Mouse (Mus musculus): ENCODE results near the gene Pdp2. TPM values are rescaled to one million over a fixed set of nuclear protein-coding genes. Genes with fewer than 3 reads are reported as not detected.
A peak's percentile ranks its signal among the peaks of the same experiment; 100 is the strongest.
"Not testable (repeated sequence)": the region's sequence is repeated elsewhere in the genome, so short reads cannot be mapped to it uniquely, and the experiment has no call there.

Pdp2 gene
- total RNA-seq, 1 experiment, result 13.5 TPM

DNA sequence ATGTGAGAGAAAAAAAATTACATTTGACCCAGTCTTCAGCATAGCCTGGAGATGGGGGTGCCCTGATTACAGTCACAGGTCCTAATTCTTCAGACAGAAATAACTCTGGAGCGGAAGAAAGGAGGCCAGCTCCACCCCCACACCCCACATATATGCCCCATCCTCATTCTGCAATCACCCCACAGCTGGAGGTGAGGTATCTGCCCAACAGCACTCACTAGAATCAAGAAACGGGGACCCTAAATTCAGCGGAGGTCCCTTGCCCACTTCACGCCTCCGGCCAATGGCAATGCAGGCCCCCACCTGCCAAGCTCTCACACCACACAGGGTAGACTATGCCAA lies 25.8 kb upstream of the Pdp2 start:
- H3K4me1 ChIP-seq (ENCODE audit: control insufficient read depth in 2 of 2, insufficient read depth in 2 of 2, low read length in 2 of 2, poor library complexity in 1 of 2), result no peaks in the 10 kb centered on the region
- H3K9ac ChIP-seq (ENCODE audit: insufficient read depth, low read depth, low read length, poor library complexity, severe bottlenecking), result no peak overlapping the region
- no peak overlapping the region for H3K27ac ChIP-seq (ENCODE audit: insufficient read depth, low read depth, low read length, poor library complexity, severe bottlenecking)
- H3K36me3 ChIP-seq (ENCODE audit: control insufficient read depth, insufficient read depth, low read length, poor library complexity, severe bottlenecking), result no peaks in the 10 kb centered on the region
- no peak for TF ChIP-seq MAFK (IDR thresholded peaks at IDR 0.05; ENCODE audit: insufficient read depth, low read depth, low read length)
- TF ChIP-seq ZC3H11A (IDR thresholded peaks at IDR 0.05; ENCODE audit: borderline replicate concordance, low read depth, low read length), result no peak
- TF ChIP-seq CHD2 (IDR thresholded peaks at IDR 0.05; ENCODE audit: low read depth, low read length), result no peak
- no peaks in the 10 kb centered on the region for H3K9me3 ChIP-seq (ENCODE audit: control insufficient read depth, insufficient read depth, low read depth, low read length)
- no peak for DNase-seq (ENCODE audit: low read depth, low spot score)
- in situ Hi-C loops (cut with MboI; ENCODE audit: low sequenced_read_pairs in 2 of 2, unreplicated experiment in 2 of 2), result no loop called here
- H3K4me3 ChIP-seq (ENCODE audit: insufficient read depth in 1 of 2, low read depth in 1 of 2, low read length in 2 of 2, poor library complexity in 1 of 2, severe bottlenecking in 1 of 2), result no peak overlapping the region

DNA sequence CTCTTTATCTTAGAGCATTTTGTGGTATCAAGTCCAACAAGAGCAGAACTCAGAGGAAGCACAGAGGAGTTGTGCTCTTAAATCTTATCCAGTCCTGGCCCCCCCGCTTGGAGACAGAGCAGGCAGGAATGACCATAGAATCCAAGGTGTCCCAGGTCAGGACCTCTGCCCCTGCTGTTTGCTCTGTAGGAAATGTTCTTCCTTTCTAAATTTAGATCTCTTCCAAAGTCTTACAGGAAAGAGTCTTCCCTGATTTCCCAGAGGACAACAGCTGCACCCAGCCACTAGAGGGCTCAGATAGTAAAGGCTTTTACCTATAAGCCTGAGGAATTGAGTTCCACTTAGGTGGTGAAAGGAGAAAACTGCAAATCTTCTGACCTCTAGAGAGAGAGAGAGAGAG lies 21.7 kb upstream of the Pdp2 start:
- Histone ChIP-seq H3K4me1 (ENCODE audit: control insufficient read depth in 2 of 2, insufficient read depth in 2 of 2, low read length in 2 of 2, poor library complexity in 1 of 2) (peaks cover 0 to 3% of the 10 kb centered on the region in 2 experiments; a peak in 1 of 4 replicates), H3K27ac (ENCODE audit: insufficient read depth, low read depth, low read length, poor library complexity, severe bottlenecking) (no peak overlapping the region), H3K36me3 (ENCODE audit: control insufficient read depth, insufficient read depth, low read length, poor library complexity, severe bottlenecking) (no peaks in the 10 kb centered on the region), H3K4me3 (ENCODE audit: insufficient read depth in 1 of 2, low read depth in 1 of 2, low read length in 2 of 2, poor library complexity in 1 of 2, severe bottlenecking in 1 of 2) (no peak overlapping the region), H3K9ac (ENCODE audit: insufficient read depth, low read depth, low read length, poor library complexity, severe bottlenecking) (no peak overlapping the region), H3K9me3 (ENCODE audit: control insufficient read depth, insufficient read depth, low read depth, low read length) (no peaks in the 10 kb centered on the region)
- DNase-seq (ENCODE audit: low read depth, low spot score), result no peak
- no peak for TF ChIP-seq CHD2 (IDR thresholded peaks at IDR 0.05; ENCODE audit: low read depth, low read length)
- TF ChIP-seq ZC3H11A (IDR thresholded peaks at IDR 0.05; ENCODE audit: borderline replicate concordance, low read depth, low read length), result no peak
- TF ChIP-seq ZNF384 (IDR thresholded peaks at IDR 0.05; ENCODE audit: low read depth, low read length), result no peak
- no peak for TF ChIP-seq HCFC1 (IDR thresholded peaks at IDR 0.05; ENCODE audit: borderline replicate concordance, insufficient read depth, low read length)
- in situ Hi-C loops (cut with MboI; ENCODE audit: low sequenced_read_pairs in 2 of 2, unreplicated experiment in 2 of 2), result no loop called here

DNA sequence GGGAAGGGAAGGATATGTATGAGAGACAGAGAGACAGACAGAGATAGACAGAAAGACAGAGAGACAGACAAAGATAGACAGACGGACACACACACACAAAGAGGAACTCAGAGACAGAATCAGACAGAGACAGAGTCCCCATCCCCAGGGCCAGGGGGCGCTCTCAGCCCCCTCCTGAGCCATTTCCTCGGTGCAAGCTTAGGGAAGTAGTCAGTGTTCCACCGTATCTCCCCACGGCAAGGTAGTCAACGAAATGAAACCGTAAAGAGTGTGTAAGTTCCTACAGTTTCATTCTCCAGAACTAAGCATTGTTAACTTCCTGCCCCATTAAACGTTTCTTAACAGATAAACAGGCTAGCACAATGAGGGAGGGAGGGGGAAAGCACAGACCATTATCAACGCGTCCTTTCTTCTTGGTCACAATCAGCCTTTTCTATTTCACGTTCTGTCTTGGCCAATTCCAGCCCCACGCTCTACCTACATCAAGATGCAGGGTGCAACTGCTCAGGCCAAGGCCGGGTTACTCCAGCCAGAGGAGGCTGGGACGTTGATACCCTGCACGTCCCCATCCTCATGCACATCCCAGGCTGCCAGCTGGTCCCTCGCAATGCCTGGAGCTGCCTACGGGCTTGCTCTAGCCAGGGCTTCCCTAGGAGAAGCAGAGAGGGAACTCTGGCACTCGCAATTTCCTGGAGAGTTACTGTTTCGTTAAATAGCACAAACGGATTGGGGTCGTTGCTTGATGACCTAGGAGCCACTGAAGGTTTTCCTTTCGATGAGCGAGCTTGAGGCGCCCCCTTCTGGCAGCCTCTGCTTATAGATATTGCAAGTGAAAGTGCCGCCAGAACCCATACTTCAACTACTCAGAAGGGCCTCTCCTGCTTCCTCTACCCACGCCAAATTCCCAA lies 20.6 kb upstream of the Pdp2 start:
- Histone ChIP-seq H3K4me1 (ENCODE audit: control insufficient read depth in 2 of 2, insufficient read depth in 2 of 2, low read length in 2 of 2, poor library complexity in 1 of 2) (peaks cover 0 to 3% of the 10 kb centered on the region in 2 experiments; a peak in 1 of 4 replicates), H3K27ac (ENCODE audit: insufficient read depth, low read depth, low read length, poor library complexity, severe bottlenecking) (no peak overlapping the region), H3K9me3 (ENCODE audit: control insufficient read depth, insufficient read depth, low read depth, low read length) (no peaks in the 10 kb centered on the region), H3K4me3 (ENCODE audit: insufficient read depth in 1 of 2, low read depth in 1 of 2, low read length in 2 of 2, poor library complexity in 1 of 2, severe bottlenecking in 1 of 2) (peak overlapping the region; percentile 53 to 75), H3K36me3 (ENCODE audit: control insufficient read depth, insufficient read depth, low read length, poor library complexity, severe bottlenecking) (no peaks in the 10 kb centered on the region), H3K9ac (ENCODE audit: insufficient read depth, low read depth, low read length, poor library complexity, severe bottlenecking) (peak overlapping the region; percentile 74)
- TF ChIP-seq CHD2 (IDR thresholded peaks at IDR 0.05; ENCODE audit: low read depth, low read length) (no peak), ZNF384 (IDR thresholded peaks at IDR 0.05; ENCODE audit: low read depth, low read length) (no peak), HCFC1 (IDR thresholded peaks at IDR 0.05; ENCODE audit: borderline replicate concordance, insufficient read depth, low read length) (no peak), MAFK (IDR thresholded peaks at IDR 0.05; ENCODE audit: insufficient read depth, low read depth, low read length) (no peak), ZC3H11A (IDR thresholded peaks at IDR 0.05; ENCODE audit: borderline replicate concordance, low read depth, low read length) (no peak)
- DNase-seq (ENCODE audit: low read depth, low spot score), result no peak
- in situ Hi-C loops (cut with MboI; ENCODE audit: low sequenced_read_pairs in 2 of 2, unreplicated experiment in 2 of 2), result no loop called here

DNA sequence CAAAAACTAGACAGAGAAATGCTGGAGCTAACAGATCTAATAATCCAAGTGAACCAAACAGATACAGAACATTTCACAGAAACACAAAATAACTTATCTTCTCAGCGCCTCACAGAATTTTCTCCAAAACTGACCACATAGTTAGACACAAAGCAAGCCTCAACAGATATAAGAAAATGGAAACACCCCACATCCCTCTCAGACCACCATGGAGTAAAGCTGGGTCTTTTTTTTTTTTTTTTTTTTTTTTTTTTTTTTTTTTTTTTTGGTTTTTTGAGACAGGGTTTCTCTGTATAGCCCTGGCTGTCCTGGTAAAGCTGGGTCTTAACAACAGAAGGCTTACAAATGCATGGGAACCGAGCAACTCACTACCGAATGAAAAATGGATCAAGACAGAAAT lies 14.4 kb upstream of the Pdp2 start:
- Histone ChIP-seq H3K4me1 (ENCODE audit: control insufficient read depth in 2 of 2, insufficient read depth in 2 of 2, low read length in 2 of 2, poor library complexity in 1 of 2) (no peaks in the 10 kb centered on the region), H3K27ac (ENCODE audit: insufficient read depth, low read depth, low read length, poor library complexity, severe bottlenecking) (no peak overlapping the region), H3K4me3 (ENCODE audit: insufficient read depth in 1 of 2, low read depth in 1 of 2, low read length in 2 of 2, poor library complexity in 1 of 2, severe bottlenecking in 1 of 2) (no peak overlapping the region), H3K9ac (ENCODE audit: insufficient read depth, low read depth, low read length, poor library complexity, severe bottlenecking) (no peak overlapping the region), H3K36me3 (ENCODE audit: control insufficient read depth, insufficient read depth, low read length, poor library complexity, severe bottlenecking) (no peaks in the 10 kb centered on the region), H3K9me3 (ENCODE audit: control insufficient read depth, insufficient read depth, low read depth, low read length) (no peaks in the 10 kb centered on the region)
- no peak for DNase-seq (ENCODE audit: low read depth, low spot score)
- TF ChIP-seq ZNF384 (IDR thresholded peaks at IDR 0.05; ENCODE audit: low read depth, low read length) (peak; percentile 57; the same call in 1 of the 2 replicates), CHD2 (IDR thresholded peaks at IDR 0.05; ENCODE audit: low read depth, low read length) (no peak)
- in situ Hi-C loops (cut with MboI; ENCODE audit: low sequenced_read_pairs in 2 of 2, unreplicated experiment in 2 of 2), result no loop called here

DNA sequence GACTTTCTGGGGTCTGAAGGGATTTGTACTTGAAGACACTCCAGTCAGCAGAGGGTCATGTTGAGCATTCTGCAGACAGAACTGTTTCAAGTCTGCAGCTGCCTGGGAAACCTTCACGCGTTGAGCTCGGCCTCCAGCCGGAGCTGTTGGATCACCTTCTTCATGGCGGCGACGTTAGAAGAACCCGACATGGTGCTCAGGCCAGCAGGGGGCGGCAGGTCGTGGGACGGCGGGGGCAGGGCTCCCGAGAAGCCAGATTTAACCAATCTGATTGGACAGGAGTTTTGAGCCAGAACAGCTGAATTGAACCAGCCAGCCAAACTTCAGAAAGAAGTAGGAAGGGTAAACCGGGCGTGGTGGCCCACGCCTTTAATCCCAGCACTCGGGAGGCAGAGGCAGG lies 13.6 kb upstream of the Pdp2 start:
- H3K9ac ChIP-seq (ENCODE audit: insufficient read depth, low read depth, low read length, poor library complexity, severe bottlenecking); in situ Hi-C loops (cut with MboI; ENCODE audit: low sequenced_read_pairs in 2 of 2, unreplicated experiment in 2 of 2); H3K4me1 ChIP-seq (ENCODE audit: control insufficient read depth in 2 of 2, insufficient read depth in 2 of 2, low read length in 2 of 2, poor library complexity in 1 of 2); H3K9me3 ChIP-seq (ENCODE audit: control insufficient read depth, insufficient read depth, low read depth, low read length); DNase-seq (ENCODE audit: low read depth, low spot score); H3K27ac ChIP-seq (ENCODE audit: insufficient read depth, low read depth, low read length, poor library complexity, severe bottlenecking); H3K4me3 ChIP-seq (ENCODE audit: insufficient read depth in 1 of 2, low read depth in 1 of 2, low read length in 2 of 2, poor library complexity in 1 of 2, severe bottlenecking in 1 of 2); H3K36me3 ChIP-seq (ENCODE audit: control insufficient read depth, insufficient read depth, low read length, poor library complexity, severe bottlenecking): not testable (repeated sequence)

All from ES-E14 (cell line).